Mouse (Mus musculus): ENCODE results near the gene Erp27.

- TF ChIP-seq CTCF (IDR thresholded peaks at IDR 0.05; ENCODE audit: extremely low read depth, insufficient read depth, low read length) (no peak), POLR2A (IDR thresholded peaks at IDR 0.05; ENCODE audit: extremely low read depth, insufficient read depth, low read length) (no peak)
Measured at GRCm38 (mm10) chr6:136906937-136907293, 15.1 kb downstream of the Erp27 start.

All from cortical plate, adult 2 months (tissue).